Mouse (Mus musculus) hindbrain, embryonic 13.5 days (tissue): ENCODE results near the gene Pmf1. TPM values are rescaled to one million over a fixed set of nuclear protein-coding genes. Genes with fewer than 3 reads are reported as not detected.
A peak's percentile ranks its signal among the peaks of the same experiment; 100 is the strongest.

Source experiments
- ATAC-seq: fragments of 200-750 bp; cut with Nextera tagmentation; 2 replicates; pipeline ENCODE4 v1.8.0; 2017; ENCODE audit warnings: moderate TSS enrichment; ENCODE audit not compliant: low FRiP score
- H3K27ac ChIP-seq: fragments of 300-500 bp; sonication (generic); 2 replicates; pipeline ENCODE4 v1.5.1; 2015; ENCODE audit warnings: inconsistent platforms, mild to moderate bottlenecking, moderate library complexity
- H3K27me3 ChIP-seq: fragments of 300-500 bp; sonication (generic); 2 replicates; pipeline ENCODE4 v1.6.1; 2015; ENCODE audit warnings: mild to moderate bottlenecking, inconsistent platforms
- H3K36me3 ChIP-seq: fragments of 300-500 bp; sonication (generic); 2 replicates; pipeline ENCODE4 v1.6.1; 2015; ENCODE audit warnings: mild to moderate bottlenecking, inconsistent platforms
- H3K4me1 ChIP-seq: fragments of 300-500 bp; sonication (generic); replicated peaks from 2 replicates; pipeline ENCODE4 v1.6.1; 2015; ENCODE audit warnings: inconsistent platforms
- H3K4me2 ChIP-seq: fragments of 300-500 bp; sonication (generic); 2 replicates; pipeline ENCODE4 v1.6.1; 2015; ENCODE audit warnings: inconsistent platforms, mild to moderate bottlenecking, moderate library complexity
- H3K4me3 ChIP-seq: fragments of 300-500 bp; sonication (generic); 2 replicates; pipeline ENCODE4 v1.5.1; 2015; ENCODE audit warnings: mild to moderate bottlenecking, inconsistent platforms
- H3K9ac ChIP-seq: fragments of 300-500 bp; sonication (generic); 2 replicates; pipeline ENCODE4 v1.6.1; 2015; ENCODE audit warnings: mild to moderate bottlenecking, inconsistent platforms
- H3K9me3 ChIP-seq: fragments of 300-500 bp; sonication (generic); 2 replicates; pipeline ENCODE4 v1.6.1; 2016; ENCODE audit warnings: inconsistent platforms
- WGBS: fragments of 180-500 bp; shearing (Covaris S2); methylation state at CpG from one replicate; pipeline ENCODE4 v1.1.7; 2015; 5-methylcytosine and 5-hydroxymethylcytosine counted together
- polyA plus RNA-seq: library from polyadenylated mRNA; unstranded; fragments of >200 nt; fragmentation: Nextera tagmentation; extraction: Ambion mirVana; gene quantifications from 2 replicates; pipeline ENCODE4 v1.2.1, GENCODE M21; 2015

Pmf1 gene
- polyA plus RNA-seq, 1 experiment from 2014 or later: 37.8 TPM

GRCm38 (mm10) chr3:88450379-88451131 lies 40.4 kb upstream of the Pmf1 start:
- no peak overlapping the region for H3K4me2 ChIP-seq
- H3K9me3 ChIP-seq: no peaks in the 10 kb centered on the region
- H3K36me3 ChIP-seq: peaks cover 88% of the 10 kb centered on the region
- H3K9ac ChIP-seq: 0 out of 2 replicates have a peak overlapping the region, but pooled peaks have one; percentile 8
- peaks cover 19% of the 10 kb centered on the region; the same call in 1 of the 2 replicates for H3K4me1 ChIP-seq
- no peak for ATAC-seq
- peaks cover 29% of the 10 kb centered on the region for H3K27me3 ChIP-seq
- WGBS: 78% methylated on average over 12 of the region's 12 CpGs
- no peak overlapping the region for H3K27ac ChIP-seq
- no peak overlapping the region for H3K4me3 ChIP-seq

- ATAC-seq: 0 out of 2 replicates have a peak, but pooled peaks have one; percentile 36
- WGBS: 6% methylated on average over 20 of the region's 21 CpGs
- Histone ChIP-seq H3K4me2 (peak overlapping the region; percentile 39), H3K27me3 (peaks cover 26% of the 10 kb centered on the region), H3K4me3 (peak overlapping the region; percentile 18; the same call in 1 of the 2 replicates), H3K27ac (no peak overlapping the region; the same call in 1 of the 2 replicates), H3K9ac (peak overlapping the region; percentile 60; the same call in 1 of the 2 replicates), H3K9me3 (no peaks in the 10 kb centered on the region), H3K4me1 (peaks cover 12% of the 10 kb centered on the region; the same call in 1 of the 2 replicates), H3K36me3 (peaks cover 94% of the 10 kb centered on the region)
Observed at GRCm38 (mm10) chr3:88449395-88450023, 39.4 kb upstream of the Pmf1 start.

- 94% methylated on average over 8 of the region's 8 CpGs for WGBS
- peaks cover 92% of the 10 kb centered on the region for H3K36me3 ChIP-seq
Observed at GRCm38 (mm10) chr3:88448443-88448842, 38.3 kb upstream of the Pmf1 start.

GRCm38 (mm10) chr3:88447676-88448183 lies 37.6 kb upstream of the Pmf1 start:
- Histone ChIP-seq H3K4me2 (no peak overlapping the region), H3K4me1 (peaks cover 12% of the 10 kb centered on the region; the same call in 1 of the 2 replicates), H3K9me3 (no peaks in the 10 kb centered on the region), H3K27ac (no peak overlapping the region), H3K9ac (no peak overlapping the region), H3K36me3 (peaks cover 93% of the 10 kb centered on the region), H3K27me3 (peaks cover 22% of the 10 kb centered on the region), H3K4me3 (no peak overlapping the region)
- WGBS: 53% methylated on average over 8 of the region's 8 CpGs
- ATAC-seq: no peak

More at GRCm38 (mm10) chr3:88448443-88448842, 38.3 kb upstream of the Pmf1 start:
- H3K4me1 ChIP-seq: peaks cover 12% of the 10 kb centered on the region; the same call in 1 of the 2 replicates
- H3K4me3 ChIP-seq: no peak overlapping the region
- peaks cover 27% of the 10 kb centered on the region for H3K27me3 ChIP-seq
- no peak overlapping the region for H3K27ac ChIP-seq
- H3K9ac ChIP-seq: no peak overlapping the region
- no peaks in the 10 kb centered on the region for H3K9me3 ChIP-seq
- H3K4me2 ChIP-seq: no peak overlapping the region
- ATAC-seq: no peak

GRCm38 (mm10) chr3:88446471-88447123 lies 36.5 kb upstream of the Pmf1 start:
- no peak overlapping the region for H3K9ac ChIP-seq
- peaks cover 12% of the 10 kb centered on the region; the same call in 1 of the 2 replicates for H3K4me1 ChIP-seq
- peaks cover 83% of the 10 kb centered on the region for H3K36me3 ChIP-seq
- no peak for ATAC-seq
- no peak overlapping the region for H3K27ac ChIP-seq
- 82% methylated on average over 8 of the region's 8 CpGs for WGBS
- peaks cover 22% of the 10 kb centered on the region for H3K27me3 ChIP-seq
- H3K4me3 ChIP-seq: no peak overlapping the region
- H3K4me2 ChIP-seq: no peak overlapping the region
- H3K9me3 ChIP-seq: no peaks in the 10 kb centered on the region

- ATAC-seq: no peak
- Histone ChIP-seq H3K4me3 (no peak overlapping the region), H3K27me3 (0 out of 2 replicates have a peak, but pooled peaks cover 6% of the 10 kb centered on the region), H3K27ac (no peak overlapping the region), H3K9ac (no peak overlapping the region), H3K4me1 (peaks cover 10% of the 10 kb centered on the region), H3K9me3 (no peaks in the 10 kb centered on the region), H3K4me2 (no peak overlapping the region), H3K36me3 (peaks cover 71% of the 10 kb centered on the region)
- WGBS: 79% methylated on average over 7 of the region's 7 CpGs
Observed at GRCm38 (mm10) chr3:88442888-88443287, 32.8 kb upstream of the Pmf1 start.

GRCm38 (mm10) chr3:88442488-88442887 lies 32.4 kb upstream of the Pmf1 start:
- peaks cover 10% of the 10 kb centered on the region for H3K4me1 ChIP-seq
- H3K27ac ChIP-seq: no peak overlapping the region
- H3K36me3 ChIP-seq: peaks cover 71% of the 10 kb centered on the region
- 88% methylated on average over 12 of the region's 12 CpGs for WGBS
- H3K9ac ChIP-seq: no peak overlapping the region
- H3K4me3 ChIP-seq: no peak overlapping the region
- no peak for ATAC-seq
- no peak overlapping the region for H3K4me2 ChIP-seq
- no peaks in the 10 kb centered on the region for H3K9me3 ChIP-seq
- 0 out of 2 replicates have a peak, but pooled peaks cover 5% of the 10 kb centered on the region for H3K27me3 ChIP-seq

- no peak overlapping the region for H3K4me3 ChIP-seq
- H3K4me1 ChIP-seq: peaks cover 18% of the 10 kb centered on the region
- H3K9me3 ChIP-seq: no peaks in the 10 kb centered on the region
- H3K27me3 ChIP-seq: 0 out of 2 replicates have a peak, but pooled peaks cover 5% of the 10 kb centered on the region
- H3K36me3 ChIP-seq: peaks cover 72% of the 10 kb centered on the region
- H3K9ac ChIP-seq: no peak overlapping the region
- peak; percentile 41; the same call in 1 of the 2 replicates for ATAC-seq
- 18% methylated on average over 27 of the region's 27 CpGs for WGBS
- H3K4me2 ChIP-seq: peak overlapping the region; percentile 17
- no peak overlapping the region for H3K27ac ChIP-seq
Observed at GRCm38 (mm10) chr3:88440500-88441381, 30.6 kb upstream of the Pmf1 start.

- Histone ChIP-seq H3K36me3 (peaks cover 71% of the 10 kb centered on the region), H3K9me3 (no peaks in the 10 kb centered on the region), H3K27me3 (0 out of 2 replicates have a peak, but pooled peaks cover 5% of the 10 kb centered on the region), H3K4me3 (no peak overlapping the region), H3K4me1 (peaks cover 18% of the 10 kb centered on the region), H3K27ac (no peak overlapping the region), H3K4me2 (no peak overlapping the region), H3K9ac (no peak overlapping the region)
- WGBS: 39% methylated on average over 4 of the region's 4 CpGs
- ATAC-seq: no peak
Observed at GRCm38 (mm10) chr3:88439582-88439981, 29.5 kb upstream of the Pmf1 start.

GRCm38 (mm10) chr3:88437454-88437853 lies 27.3 kb upstream of the Pmf1 start:
- peaks cover 18% of the 10 kb centered on the region for H3K4me1 ChIP-seq
- H3K4me3 ChIP-seq: 0 out of 2 replicates have a peak overlapping the region, but pooled peaks have one; percentile 11
- peak overlapping the region; percentile 45 for H3K4me2 ChIP-seq
- peaks cover 55% of the 10 kb centered on the region for H3K36me3 ChIP-seq
- H3K27ac ChIP-seq: no peak overlapping the region
- H3K27me3 ChIP-seq: 0 out of 2 replicates have a peak, but pooled peaks cover 2% of the 10 kb centered on the region
- H3K9ac ChIP-seq: no peak overlapping the region; the same call in 1 of the 2 replicates
- 79% methylated on average over 10 of the region's 10 CpGs for WGBS
- H3K9me3 ChIP-seq: no peaks in the 10 kb centered on the region
- ATAC-seq: no peak
